Mouse (Mus musculus): ENCODE data around the gene Rnf2.

The Rnf2 gene

GRCm38 (mm10) chr1:151500531-151501361, at the start of gene Rnf2:
TSS of gene Rnf2 (minus strand) at chr1:151500955.
- peak; percentile 94 to 97 for DNase-seq

GRCm38 (mm10) chr1:151549794-151550193, 49.0 kb upstream of the Rnf2 start:
- no peak for DNase-seq

- DNase-seq = no peak
These were observed 48.3 kb upstream of the Rnf2 start for GRCm38 (mm10) chr1:151548896-151549610.

DNA sequence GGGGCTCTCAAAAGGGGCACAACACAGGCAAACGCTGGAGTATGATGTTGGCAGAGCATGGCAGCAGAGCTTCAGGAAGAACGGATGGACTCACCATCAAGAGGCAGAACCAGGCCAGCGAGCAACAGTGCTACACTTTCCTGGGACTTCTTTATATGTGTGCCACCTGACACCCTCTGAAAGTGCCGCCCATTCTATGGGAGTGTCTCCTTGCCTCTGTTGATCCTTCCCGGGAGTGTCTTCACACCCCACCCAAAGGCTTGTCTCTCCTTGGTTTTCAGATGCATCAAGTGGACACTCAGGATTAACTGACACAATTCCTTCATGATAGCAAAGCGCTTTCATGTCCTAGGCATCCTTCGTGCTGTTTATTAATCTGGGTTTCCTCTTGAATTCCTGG, 44.8 kb upstream of the Rnf2 start:
- DNase-seq = no peak

- DNase-seq = no peak
These were observed 43.8 kb upstream of the Rnf2 start for GRCm38 (mm10) chr1:151544581-151544980.

- DNase-seq = no peak
These were observed 43.2 kb upstream of the Rnf2 start for GRCm38 (mm10) chr1:151543796-151544477.

- DNase-seq = no peak
These were observed 25.9 kb upstream of the Rnf2 start for GRCm38 (mm10) chr1:151526701-151527100.

- DNase-seq = no peak
These were observed 17.0 kb upstream of the Rnf2 start for GRCm38 (mm10) chr1:151517571-151518250.

DNA sequence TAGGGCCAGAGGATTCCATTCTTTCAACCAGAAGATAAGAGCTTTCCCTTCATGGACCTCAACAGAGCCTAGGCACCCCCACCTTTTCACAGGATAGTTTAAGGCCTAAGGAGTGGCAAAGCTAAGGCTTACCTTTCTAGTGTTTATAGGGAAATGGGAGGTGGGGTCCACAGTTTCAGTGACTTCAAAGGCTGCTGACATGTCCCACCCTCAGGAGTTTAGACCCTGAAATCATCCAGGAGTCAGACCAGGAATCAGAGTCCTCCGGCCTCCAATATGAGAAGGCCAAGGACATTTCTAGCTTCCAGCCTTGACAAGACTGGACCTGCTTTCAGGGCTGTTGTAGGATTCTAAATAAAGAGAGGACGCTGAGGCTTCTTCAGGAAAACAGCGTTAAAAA, 16.1 kb upstream of the Rnf2 start:
- DNase-seq = no peak

DNA sequence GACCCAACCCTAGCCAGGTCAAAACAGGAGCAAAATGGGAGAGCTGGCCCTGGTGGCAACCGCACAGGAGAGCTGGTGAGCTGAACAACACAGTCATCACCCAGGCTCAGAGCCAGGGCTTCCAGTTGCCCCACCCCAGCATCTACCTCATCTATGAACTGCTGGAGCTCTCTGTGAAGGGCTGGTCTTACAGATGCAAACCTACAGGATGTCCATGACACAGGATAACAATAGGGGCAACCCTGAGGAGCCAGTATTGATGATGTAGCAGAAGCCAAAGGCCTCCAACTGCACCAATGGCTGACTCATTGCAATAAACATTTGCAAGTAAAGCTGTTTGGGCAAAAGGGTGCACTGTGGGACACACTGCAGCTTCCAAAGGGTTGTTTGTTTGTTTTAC, 15.0 kb upstream of the Rnf2 start:
- no peak for DNase-seq

GRCm38 (mm10) chr1:151514119-151514518, 13.4 kb upstream of the Rnf2 start:
- DNase-seq = no peak

- no peak for DNase-seq
These were observed 10.1 kb upstream of the Rnf2 start for GRCm38 (mm10) chr1:151510811-151511210.

DNA sequence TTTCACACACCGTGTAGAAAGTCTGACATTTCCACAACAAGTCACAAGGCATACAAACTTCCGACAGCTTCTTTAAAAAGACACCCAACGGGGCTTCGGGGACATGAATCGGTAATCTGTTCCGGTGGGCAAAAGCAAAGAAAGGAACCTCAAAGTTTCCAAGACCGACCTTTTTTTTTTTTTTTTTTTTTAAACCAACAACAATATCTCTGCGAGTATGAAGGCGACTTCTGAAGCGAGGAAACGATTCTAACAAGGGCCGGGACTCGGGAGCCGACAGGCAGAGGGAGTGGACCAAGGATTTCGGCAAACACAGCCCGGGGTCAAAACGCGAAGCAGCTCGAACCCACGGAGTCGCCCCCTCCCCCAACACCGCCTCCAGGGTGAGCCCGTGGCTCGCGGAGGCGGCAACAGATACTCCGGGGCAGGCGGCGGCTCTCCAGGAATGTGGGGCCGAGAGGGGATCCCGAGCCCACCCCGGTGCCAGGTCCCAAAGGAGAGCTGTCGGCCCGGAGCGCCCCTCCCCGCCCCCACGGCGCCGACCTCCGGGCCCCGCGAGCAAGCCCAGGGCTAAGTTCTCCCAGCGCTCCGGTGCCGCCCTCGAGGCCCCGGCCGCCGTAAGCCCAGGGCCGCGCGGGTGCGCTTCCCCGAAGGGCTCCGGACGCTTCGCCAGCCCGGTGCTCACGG, 797 bp downstream of the Rnf2 start:
- peak; percentile 59 to 74 for DNase-seq

- no peak for DNase-seq
These were observed 2.4 kb downstream of the Rnf2 start for GRCm38 (mm10) chr1:151498381-151498780.

DNA sequence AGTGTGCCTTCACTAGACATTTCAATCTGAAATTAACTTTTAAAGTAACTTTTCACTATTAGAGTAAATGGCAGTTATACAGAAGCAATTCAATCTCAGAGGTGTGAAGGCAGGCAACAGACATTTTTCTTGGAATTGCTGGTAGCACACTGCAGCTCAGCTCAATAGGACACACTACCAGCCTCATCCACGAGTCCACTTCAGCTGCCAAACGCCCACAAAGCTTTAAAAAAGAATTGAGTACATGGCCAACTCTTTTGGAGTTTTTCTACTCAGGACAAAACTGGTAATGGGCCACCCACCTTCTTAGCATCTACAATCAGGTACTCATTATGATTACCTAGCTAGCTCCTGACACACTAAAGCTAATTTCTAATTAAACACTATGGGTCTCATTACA, 2.8 kb downstream of the Rnf2 start:
- no peak for DNase-seq

DNA sequence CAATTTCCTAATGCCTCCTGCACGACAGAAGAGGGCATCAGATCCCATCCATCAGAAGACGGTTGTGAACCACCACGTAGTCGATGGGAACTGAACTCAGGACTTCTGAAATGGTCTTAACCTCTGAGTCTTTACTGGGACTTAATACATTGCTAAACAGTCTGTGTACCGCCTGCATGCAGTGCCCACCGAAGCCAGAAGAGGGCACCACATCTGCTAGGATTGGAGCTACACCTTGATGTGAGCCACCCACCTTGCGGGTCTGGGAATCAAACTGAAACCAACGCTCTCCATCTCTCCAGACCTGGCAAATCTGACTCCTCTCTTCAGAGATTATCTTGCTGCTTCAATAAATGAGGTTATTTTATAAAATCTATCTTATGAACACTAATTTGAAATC, 3.7 kb downstream of the Rnf2 start:
- peak; percentile 57 to 65 for DNase-seq

- DNase-seq = no peak
These were observed 5.0 kb downstream of the Rnf2 start for GRCm38 (mm10) chr1:151495635-151496285.

DNA sequence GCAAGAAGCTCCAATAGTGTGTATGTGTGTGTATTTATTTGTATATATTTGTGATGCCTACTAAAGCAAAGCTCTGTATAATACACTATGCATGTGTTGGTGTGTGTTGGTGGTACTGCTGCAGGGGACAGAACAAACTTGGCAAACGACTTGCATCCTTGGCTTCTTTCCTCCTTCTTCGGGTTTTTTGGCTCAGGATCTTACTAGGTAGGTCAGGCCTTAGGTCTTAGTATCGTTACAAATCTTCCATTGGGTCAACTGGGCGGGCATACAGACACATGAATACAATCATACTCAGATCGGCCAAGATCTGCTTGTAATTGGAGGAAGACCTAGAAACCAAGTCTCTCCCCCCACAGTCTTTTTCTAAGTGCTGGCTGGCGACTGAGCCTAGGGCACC, 6.0 kb downstream of the Rnf2 start:
- DNase-seq = no peak

- no peak for DNase-seq
These were observed 6.9 kb downstream of the Rnf2 start for GRCm38 (mm10) chr1:151493826-151494225.

DNA sequence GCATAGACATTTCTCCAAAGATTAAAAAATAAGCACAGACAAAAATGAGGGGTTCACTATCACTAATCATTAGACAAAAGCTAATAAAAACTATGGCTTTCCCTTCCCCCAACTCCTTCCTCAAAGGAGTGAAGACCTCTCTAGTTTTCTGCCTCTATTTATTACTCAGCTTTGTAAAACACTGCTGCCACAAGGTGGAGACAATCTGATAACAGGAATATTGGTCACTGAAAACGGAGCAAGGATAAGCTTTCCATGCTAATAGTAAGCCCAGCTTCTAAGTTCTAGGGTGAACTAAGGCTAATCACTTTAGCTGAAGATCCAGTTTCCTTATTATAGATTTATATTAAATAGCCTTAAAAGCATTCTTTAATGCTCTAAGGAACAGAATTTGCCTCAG, 8.3 kb downstream of the Rnf2 start:
- DNase-seq = no peak

GRCm38 (mm10) chr1:151489806-151490205, 10.9 kb downstream of the Rnf2 start:
- peak; percentile 13 to 38 for DNase-seq

DNA sequence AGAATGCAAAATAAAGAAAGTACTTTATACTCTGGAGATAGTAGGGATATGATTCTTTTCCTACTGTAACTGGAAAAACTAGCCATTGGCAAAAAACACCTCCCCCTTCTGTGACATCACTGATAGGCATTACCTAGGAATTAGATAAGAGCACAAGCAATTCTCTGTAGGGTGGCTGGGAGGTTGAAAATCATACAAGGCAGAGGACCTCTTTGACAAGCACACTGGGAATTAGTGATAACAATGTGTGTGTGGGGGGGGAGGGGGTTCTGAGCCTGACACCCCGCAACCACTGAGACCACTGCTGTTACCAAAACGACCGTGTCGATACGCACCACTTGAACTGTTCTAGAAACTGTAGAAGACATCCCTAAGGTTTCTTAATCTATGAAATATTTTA, 16.0 kb downstream of the Rnf2 start:
- no peak for DNase-seq

Data from thymus, postnatal 36 days (tissue).